Mouse (Mus musculus) erythroblast, embryonic 14.5 days (primary cell): ENCODE measurements around the gene Dus1l.

Source experiments
- GATA1 ChIP-seq: IDR thresholded peaks from 2 replicates; pipeline ENCODE4 v1.6.1; 2012; ENCODE audit warnings: low read length, inconsistent platforms, mixed read lengths
- TAL1 ChIP-seq: IDR thresholded peaks from 3 replicates; pipeline ENCODE4 v1.6.1; 2012; ENCODE audit warnings: low read length, inconsistent platforms, mixed read lengths

GRCm38 (mm10) chr11:120826016-120826953, 30.1 kb upstream of the Dus1l start:
- TF ChIP-seq TAL1 (no peak), GATA1 (no peak)
